Mouse (Mus musculus) hindbrain, embryonic 14.5 days (tissue): ENCODE measurements around the gene Abr. TPM values are rescaled to one million over a fixed set of nuclear protein-coding genes. Genes with fewer than 3 reads are reported as not detected.

Source experiments
- ATAC-seq: fragments of 200-750 bp; cut with Nextera tagmentation; 2 replicates; pipeline ENCODE4 v1.8.0; 2017; ENCODE audit warnings: moderate number of reproducible peaks, mild to moderate bottlenecking, moderate TSS enrichment, moderate library complexity; ENCODE audit not compliant: low FRiP score
- DNase-seq: peaks from one replicate; pipeline ENCODE4 v3.0.0-alpha.2; 2015; ENCODE audit warnings: low spot score
- H3K27ac ChIP-seq: fragments of 300-500 bp; sonication (generic); 2 replicates; pipeline ENCODE4 v1.5.1; 2014; ENCODE audit warnings: mild to moderate bottlenecking, moderate library complexity
- H3K27me3 ChIP-seq: fragments of 300-500 bp; sonication (generic); 2 replicates; pipeline ENCODE4 v1.6.1; 2014; ENCODE audit warnings: mild to moderate bottlenecking, low read length, mixed read lengths; ENCODE audit not compliant: control insufficient read depth, insufficient read depth
- H3K36me3 ChIP-seq: fragments of 300-500 bp; sonication (generic); replicated peaks from 2 replicates; pipeline ENCODE4 v1.6.1; 2014; ENCODE audit not compliant: control insufficient read depth, insufficient read depth
- H3K4me1 ChIP-seq: fragments of 300-500 bp; sonication (generic); replicated peaks from 2 replicates; pipeline ENCODE4 v1.6.1; 2014; ENCODE audit warnings: antibody characterized with exemption, low read length, mixed read lengths; ENCODE audit not compliant: control insufficient read depth, insufficient read depth
- H3K4me2 ChIP-seq: fragments of 300-500 bp; sonication (generic); replicated peaks from 2 replicates; pipeline ENCODE4 v1.6.1; 2014; ENCODE audit warnings: mild to moderate bottlenecking, moderate library complexity
- H3K4me3 ChIP-seq: fragments of 300-500 bp; sonication (generic); replicated peaks from 2 replicates; pipeline ENCODE4 v1.5.1; 2014; ENCODE audit warnings: mild to moderate bottlenecking, low read length
- H3K9ac ChIP-seq: fragments of 300-500 bp; sonication (generic); 2 replicates; pipeline ENCODE4 v1.6.1; 2014
- H3K9me3 ChIP-seq: fragments of 300-500 bp; sonication (generic); 2 replicates; pipeline ENCODE4 v1.6.1; 2016; ENCODE audit warnings: low read length; ENCODE audit not compliant: control insufficient read depth
- WGBS: fragments of 180-500 bp; shearing (Covaris S2); extraction: QIAGEN DNeasy Blood & Tissue Kit; methylation state at CpG from one replicate; pipeline ENCODE4 v1.1.7; 2014; 5-methylcytosine and 5-hydroxymethylcytosine counted together
- polyA plus RNA-seq: library from polyadenylated mRNA; unstranded; fragments of >200 nt; fragmentation: Nextera tagmentation; extraction: Ambion mirVana; gene quantifications from 2 replicates; pipeline ENCODE4 v1.2.1, GENCODE M21; 2014

Gene Abr
- polyA plus RNA-seq, 1 experiment from 2014 or later = 115 TPM

DNA sequence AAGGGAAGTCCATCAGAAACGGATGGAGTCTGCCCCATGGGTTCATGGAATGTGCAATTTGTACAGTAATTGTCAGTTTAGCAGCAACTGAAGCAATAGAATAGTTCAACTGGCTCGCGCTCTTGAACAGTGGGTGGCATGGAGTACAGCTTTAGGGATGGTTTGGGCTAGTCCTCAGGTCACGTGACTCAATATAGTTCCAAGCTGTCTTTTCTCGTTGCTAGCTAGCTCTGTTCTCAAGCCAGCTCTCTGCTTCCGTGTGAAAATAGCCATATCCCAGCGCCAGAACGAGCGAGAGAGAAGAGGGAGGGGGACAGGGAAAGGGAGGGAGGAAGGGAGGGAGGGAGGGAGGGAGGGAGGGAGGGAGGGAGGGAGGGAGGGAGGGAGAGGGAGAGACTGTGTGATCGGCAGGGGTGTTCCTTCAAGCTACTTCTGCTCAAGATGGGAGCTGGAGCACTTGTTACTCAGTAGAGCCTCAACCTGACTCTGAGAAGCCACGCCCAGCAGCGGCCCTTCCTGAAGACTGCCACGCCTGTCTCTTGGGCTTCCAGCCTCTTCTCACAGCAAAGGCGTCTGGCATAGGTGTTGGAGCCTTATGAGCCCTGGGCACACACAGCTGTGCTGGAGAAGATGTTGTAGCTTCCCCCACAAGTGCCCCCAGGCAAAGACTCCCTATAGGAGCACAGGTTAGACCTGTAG is 28.9 kb upstream of the Abr start:
- no peaks in the 10 kb centered on the region for H3K36me3 ChIP-seq
- no peak for ATAC-seq
- H3K27me3 ChIP-seq = no peaks in the 10 kb centered on the region
- peaks cover 7% of the 10 kb centered on the region; the same call in 1 of the 2 replicates for H3K4me1 ChIP-seq
- no peak overlapping the region for H3K9ac ChIP-seq
- WGBS = 51% methylated on average over 14 of the region's 14 CpGs
- no peaks in the 10 kb centered on the region for H3K9me3 ChIP-seq
- no peak overlapping the region for H3K4me3 ChIP-seq
- DNase-seq = no peak
- no peak overlapping the region for H3K27ac ChIP-seq
- no peak overlapping the region for H3K4me2 ChIP-seq

DNA sequence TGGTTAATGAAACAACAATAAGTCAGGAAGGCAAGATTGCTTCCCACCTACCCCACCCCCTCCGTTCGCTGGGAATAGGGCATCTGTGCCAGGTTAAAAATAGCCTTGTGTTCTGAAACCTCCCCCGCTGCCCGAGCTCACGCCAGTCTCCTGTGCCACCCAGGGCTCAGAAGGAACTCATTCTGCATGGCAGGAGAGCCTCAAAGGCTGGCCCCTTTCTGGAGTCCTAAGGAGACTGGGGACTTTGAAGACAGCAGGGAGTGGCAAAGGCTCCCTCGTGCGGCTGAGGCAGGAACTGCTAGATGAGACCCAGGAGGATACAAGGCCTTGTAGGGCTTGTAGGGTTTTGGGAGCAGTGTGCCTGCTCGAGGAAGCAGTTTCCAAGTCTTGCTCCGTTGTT is 25.4 kb upstream of the Abr start:
- Histone ChIP-seq H3K27ac (peak overlapping the region; percentile 51; the same call in 1 of the 2 replicates), H3K9ac (0 out of 2 replicates have a peak overlapping the region, but pooled peaks have one; percentile 16), H3K4me1 (peaks cover 23% of the 10 kb centered on the region), H3K4me2 (peak overlapping the region; percentile 36), H3K4me3 (no peak overlapping the region), H3K9me3 (no peaks in the 10 kb centered on the region), H3K27me3 (no peaks in the 10 kb centered on the region), H3K36me3 (no peaks in the 10 kb centered on the region)
- WGBS = 6% methylated on average over 9 of the region's 9 CpGs
- peak; percentile 61 for ATAC-seq
- peak; percentile 67 for DNase-seq

DNA sequence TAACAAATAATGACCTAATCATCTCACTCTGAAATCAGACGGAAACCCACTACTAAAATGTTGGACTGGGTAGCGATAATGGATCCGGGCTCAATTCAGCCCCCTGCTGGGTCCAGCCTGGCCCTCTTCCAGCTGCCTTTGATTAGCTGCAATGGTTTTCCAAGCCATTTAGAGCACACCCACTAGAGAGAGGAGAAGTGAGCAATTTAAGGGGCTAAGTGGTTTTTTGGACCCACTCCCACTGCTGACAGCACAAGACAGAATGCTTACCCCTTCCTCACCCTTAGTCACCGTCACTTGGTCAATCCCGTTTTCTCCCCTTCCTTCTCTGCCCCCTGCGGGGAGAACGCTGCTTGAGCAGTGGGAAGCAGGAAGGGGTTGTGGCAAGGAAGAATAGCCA is 24.9 kb upstream of the Abr start:
- Histone ChIP-seq H3K4me1 (peaks cover 23% of the 10 kb centered on the region), H3K36me3 (no peaks in the 10 kb centered on the region), H3K27me3 (no peaks in the 10 kb centered on the region), H3K4me2 (peak overlapping the region; percentile 36), H3K9me3 (no peaks in the 10 kb centered on the region), H3K4me3 (no peak overlapping the region), H3K9ac (0 out of 2 replicates have a peak overlapping the region, but pooled peaks have one; percentile 16), H3K27ac (peak overlapping the region; percentile 51; the same call in 1 of the 2 replicates)
- ATAC-seq (peak; percentile 67), DNase-seq (peak; percentile 74)
- WGBS = 4% methylated on average over 7 of the region's 7 CpGs

DNA sequence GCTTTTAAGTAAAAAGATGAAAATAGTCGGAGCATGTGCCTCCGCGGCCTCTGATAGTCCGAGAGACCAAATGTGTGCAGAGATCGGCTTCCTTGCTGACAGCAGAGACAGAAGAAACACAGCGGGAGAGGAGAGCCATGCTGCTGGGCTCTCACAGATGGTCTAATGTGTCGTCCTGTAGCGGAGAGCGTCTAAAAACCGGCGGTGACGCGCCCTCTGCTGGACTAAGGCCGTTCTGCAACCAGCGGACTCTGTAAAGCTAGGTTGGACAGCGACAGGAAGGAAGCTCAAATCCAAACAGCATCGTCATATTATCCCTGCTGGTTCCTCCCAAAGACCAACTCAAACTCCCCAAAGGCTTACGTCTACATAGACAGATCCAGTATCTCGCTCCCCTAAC is 23.8 kb upstream of the Abr start:
- H3K4me2 ChIP-seq = peak overlapping the region; percentile 57
- 1% methylated on average over 19 of the region's 19 CpGs for WGBS
- no peaks in the 10 kb centered on the region for H3K36me3 ChIP-seq
- H3K4me3 ChIP-seq = 0 out of 2 replicates have a peak overlapping the region, but pooled peaks have one; percentile 12
- H3K9ac ChIP-seq = peak overlapping the region; percentile 29; the same call in 1 of the 2 replicates
- peak overlapping the region; percentile 71 for H3K27ac ChIP-seq
- DNase-seq (peak; percentile 98), ATAC-seq (peak; percentile 81)
- H3K4me1 ChIP-seq = peaks cover 23% of the 10 kb centered on the region
- H3K9me3 ChIP-seq = no peaks in the 10 kb centered on the region
- H3K27me3 ChIP-seq = no peaks in the 10 kb centered on the region

DNA sequence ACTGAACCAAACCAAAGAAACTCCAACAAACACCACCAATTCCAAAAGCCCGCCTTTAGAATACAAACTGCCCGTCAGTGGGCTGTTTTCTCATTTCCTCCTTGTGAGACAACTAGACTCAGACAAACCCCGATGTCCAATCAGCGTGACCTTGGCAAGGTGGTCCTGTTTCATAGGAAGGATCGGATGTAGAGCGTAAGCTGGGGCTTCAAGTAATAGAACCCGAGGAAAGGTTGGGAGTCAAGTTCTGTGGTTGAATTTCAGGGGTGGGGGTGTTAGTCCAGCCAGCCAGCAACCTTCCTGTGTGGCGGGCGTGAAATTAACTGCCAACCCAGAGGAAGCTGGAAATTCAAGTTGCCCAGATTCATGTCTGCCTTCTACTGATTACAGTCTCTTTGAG is 22.9 kb upstream of the Abr start:
- no peak for ATAC-seq

DNA sequence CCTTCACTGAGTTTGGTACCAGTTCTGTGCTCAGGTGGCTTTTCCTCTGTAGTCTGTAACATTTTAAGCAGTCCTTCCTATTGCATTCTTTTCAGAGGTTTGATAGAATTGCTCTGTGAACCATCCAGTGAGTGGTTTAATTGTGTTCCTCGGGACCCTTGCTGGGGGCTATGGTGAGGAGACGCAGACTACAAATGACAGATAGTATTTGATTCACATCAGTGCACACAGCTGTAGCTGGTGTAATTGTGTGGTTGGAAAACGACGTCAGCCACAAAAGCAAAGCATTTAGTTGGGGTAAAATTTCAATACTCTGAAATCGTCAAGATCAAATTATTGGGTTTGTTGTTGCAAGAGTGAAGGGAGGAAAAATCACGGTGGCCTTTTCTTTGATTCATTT is 22.1 kb upstream of the Abr start:
- Histone ChIP-seq H3K4me1 (peaks cover 24% of the 10 kb centered on the region), H3K27me3 (no peaks in the 10 kb centered on the region), H3K9me3 (no peaks in the 10 kb centered on the region), H3K27ac (peak overlapping the region; percentile 71), H3K4me3 (no peak overlapping the region), H3K4me2 (no peak overlapping the region), H3K9ac (0 out of 2 replicates have a peak overlapping the region, but pooled peaks have one; percentile 22), H3K36me3 (no peaks in the 10 kb centered on the region)
- ATAC-seq = no peak
- WGBS = 24% methylated on average over 6 of the region's 6 CpGs
- no peak for DNase-seq

More for the DNA sequence above, 22.9 kb upstream of the Abr start:
- Histone ChIP-seq H3K9ac (no peak overlapping the region), H3K4me2 (no peak overlapping the region), H3K36me3 (no peaks in the 10 kb centered on the region), H3K27ac (peak overlapping the region; percentile 71), H3K9me3 (no peaks in the 10 kb centered on the region), H3K4me1 (peaks cover 23% of the 10 kb centered on the region), H3K27me3 (no peaks in the 10 kb centered on the region), H3K4me3 (no peak overlapping the region)
- no peak for DNase-seq
- 68% methylated on average over 9 of the region's 9 CpGs for WGBS

DNA sequence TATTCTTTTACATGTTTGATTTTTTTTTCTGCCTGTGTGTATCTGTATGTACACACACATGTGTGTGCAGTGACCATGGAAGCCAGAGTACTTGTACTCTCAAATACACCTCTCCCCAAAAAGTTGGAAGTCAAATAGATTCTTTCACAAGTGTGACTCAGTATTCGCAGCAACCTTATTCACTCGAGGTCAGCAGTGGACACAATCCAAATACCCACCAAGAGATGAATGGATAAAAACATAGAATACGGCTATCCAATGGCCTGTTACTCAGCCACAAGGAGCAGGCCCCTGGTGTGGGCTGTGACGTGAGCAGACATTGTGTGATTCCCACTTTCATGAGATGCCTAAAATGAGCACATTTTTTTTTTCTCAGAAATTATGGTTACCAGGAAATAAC is 18.1 kb upstream of the Abr start:
- no peak overlapping the region for H3K27ac ChIP-seq
- H3K27me3 ChIP-seq = no peaks in the 10 kb centered on the region
- DNase-seq (no peak), ATAC-seq (no peak)
- H3K9ac ChIP-seq = no peak overlapping the region
- no peaks in the 10 kb centered on the region for H3K9me3 ChIP-seq
- H3K4me1 ChIP-seq = peaks cover 15% of the 10 kb centered on the region
- WGBS = 63% methylated on average over 4 of the region's 4 CpGs
- H3K36me3 ChIP-seq = no peaks in the 10 kb centered on the region
- no peak overlapping the region for H3K4me3 ChIP-seq
- H3K4me2 ChIP-seq = no peak overlapping the region

DNA sequence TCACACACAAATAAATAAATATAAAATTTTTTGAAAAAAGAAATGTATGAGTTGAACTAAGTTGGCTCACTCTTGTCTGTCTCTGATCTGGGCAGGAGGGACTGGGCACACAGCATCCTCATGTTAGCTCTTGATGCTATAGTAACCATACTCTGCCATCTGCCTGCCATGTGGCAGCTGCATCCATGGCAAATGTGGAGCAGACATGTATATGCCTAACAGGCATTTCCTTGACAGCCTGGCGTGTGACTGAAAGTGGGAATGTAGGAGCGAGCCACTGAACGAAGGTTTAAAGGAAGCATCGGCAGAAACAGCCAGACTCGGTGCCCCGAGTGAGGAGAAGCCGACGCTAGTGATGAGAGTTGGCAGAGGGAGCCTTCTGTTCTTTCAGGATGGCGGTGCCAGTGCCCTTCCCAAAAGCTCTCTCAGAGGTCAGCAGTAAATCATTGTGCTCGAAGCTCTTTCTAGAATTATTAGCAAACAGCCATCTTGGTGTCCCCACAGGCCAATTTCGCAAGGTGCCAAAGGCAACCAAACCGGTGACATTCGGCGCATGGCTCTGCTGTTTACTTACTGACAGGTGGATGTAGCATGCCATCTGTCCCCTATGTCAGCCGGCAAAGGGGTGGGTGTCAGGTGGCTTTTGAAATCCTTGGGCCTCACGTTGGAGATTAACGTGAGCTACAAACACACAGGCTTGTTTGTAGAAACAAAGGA is 17.3 kb upstream of the Abr start:
- Histone ChIP-seq H3K9me3 (no peaks in the 10 kb centered on the region), H3K9ac (no peak overlapping the region), H3K4me3 (no peak overlapping the region), H3K36me3 (no peaks in the 10 kb centered on the region), H3K4me2 (no peak overlapping the region), H3K27ac (no peak overlapping the region), H3K4me1 (peaks cover 10% of the 10 kb centered on the region; the same call in 1 of the 2 replicates), H3K27me3 (no peaks in the 10 kb centered on the region)
- DNase-seq (no peak), ATAC-seq (no peak)
- WGBS = 56% methylated on average over 17 of the region's 17 CpGs

DNA sequence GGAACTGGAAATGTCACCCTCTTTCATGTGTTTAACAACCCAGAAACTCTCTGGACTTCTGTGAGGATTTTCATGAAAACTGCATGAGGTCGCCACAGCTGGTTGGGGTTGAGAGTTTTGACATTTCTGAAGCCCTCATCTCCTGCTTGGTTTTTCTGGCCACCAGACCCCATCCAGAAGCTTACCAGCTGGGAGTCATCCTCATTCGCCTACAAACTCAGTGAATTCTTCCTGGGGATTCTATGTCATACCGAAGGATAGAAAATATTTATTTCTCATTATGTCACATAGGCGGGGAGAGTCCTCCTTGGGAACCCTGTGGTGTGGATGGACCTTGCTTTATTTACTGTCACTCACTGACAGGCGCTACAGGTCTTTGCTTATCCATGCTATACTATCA is 8.4 kb upstream of the Abr start:
- DNase-seq = no peak
- Histone ChIP-seq H3K4me2 (no peak overlapping the region), H3K9ac (no peak overlapping the region), H3K36me3 (no peaks in the 10 kb centered on the region), H3K4me1 (no peaks in the 10 kb centered on the region), H3K27ac (no peak overlapping the region), H3K4me3 (no peak overlapping the region), H3K9me3 (no peaks in the 10 kb centered on the region), H3K27me3 (no peaks in the 10 kb centered on the region)
- ATAC-seq = no peak
- 80% methylated on average over 5 of the region's 5 CpGs for WGBS
